Mouse (Mus musculus) hindbrain, embryonic 14.5 days (tissue): ENCODE data around the gene Ccdc134. TPM values are rescaled to one million over a fixed set of nuclear protein-coding genes. Genes with fewer than 3 reads are reported as not detected.

Experiments used
- ATAC-seq: fragments of 200-750 bp; cut with Nextera tagmentation; 2 replicates; pipeline ENCODE4 v1.8.0; 2017; ENCODE audit warnings: moderate number of reproducible peaks, mild to moderate bottlenecking, moderate TSS enrichment, moderate library complexity; ENCODE audit not compliant: low FRiP score
- DNase-seq: peaks from one replicate; pipeline ENCODE4 v3.0.0-alpha.2; 2015; ENCODE audit warnings: low spot score
- H3K27ac ChIP-seq: fragments of 300-500 bp; sonication (generic); 2 replicates; pipeline ENCODE4 v1.5.1; 2014; ENCODE audit warnings: mild to moderate bottlenecking, moderate library complexity
- H3K27me3 ChIP-seq: fragments of 300-500 bp; sonication (generic); 2 replicates; pipeline ENCODE4 v1.6.1; 2014; ENCODE audit warnings: mild to moderate bottlenecking, low read length, mixed read lengths; ENCODE audit not compliant: control insufficient read depth, insufficient read depth
- H3K36me3 ChIP-seq: fragments of 300-500 bp; sonication (generic); replicated peaks from 2 replicates; pipeline ENCODE4 v1.6.1; 2014; ENCODE audit not compliant: control insufficient read depth, insufficient read depth
- H3K4me1 ChIP-seq: fragments of 300-500 bp; sonication (generic); replicated peaks from 2 replicates; pipeline ENCODE4 v1.6.1; 2014; ENCODE audit warnings: antibody characterized with exemption, low read length, mixed read lengths; ENCODE audit not compliant: control insufficient read depth, insufficient read depth
- H3K4me2 ChIP-seq: fragments of 300-500 bp; sonication (generic); replicated peaks from 2 replicates; pipeline ENCODE4 v1.6.1; 2014; ENCODE audit warnings: mild to moderate bottlenecking, moderate library complexity
- H3K4me3 ChIP-seq: fragments of 300-500 bp; sonication (generic); replicated peaks from 2 replicates; pipeline ENCODE4 v1.5.1; 2014; ENCODE audit warnings: mild to moderate bottlenecking, low read length
- H3K9ac ChIP-seq: fragments of 300-500 bp; sonication (generic); 2 replicates; pipeline ENCODE4 v1.6.1; 2014
- H3K9me3 ChIP-seq: fragments of 300-500 bp; sonication (generic); 2 replicates; pipeline ENCODE4 v1.6.1; 2016; ENCODE audit warnings: low read length; ENCODE audit not compliant: control insufficient read depth
- WGBS: fragments of 180-500 bp; shearing (Covaris S2); extraction: QIAGEN DNeasy Blood & Tissue Kit; methylation state at CpG from one replicate; pipeline ENCODE4 v1.1.7; 2014; 5-methylcytosine and 5-hydroxymethylcytosine counted together
- polyA plus RNA-seq: library from polyadenylated mRNA; unstranded; fragments of >200 nt; fragmentation: Nextera tagmentation; extraction: Ambion mirVana; gene quantifications from 2 replicates; pipeline ENCODE4 v1.2.1, GENCODE M21; 2014

Gene Ccdc134
- polyA plus RNA-seq: 12.9 and 13.8 TPM in 2 replicates

DNA sequence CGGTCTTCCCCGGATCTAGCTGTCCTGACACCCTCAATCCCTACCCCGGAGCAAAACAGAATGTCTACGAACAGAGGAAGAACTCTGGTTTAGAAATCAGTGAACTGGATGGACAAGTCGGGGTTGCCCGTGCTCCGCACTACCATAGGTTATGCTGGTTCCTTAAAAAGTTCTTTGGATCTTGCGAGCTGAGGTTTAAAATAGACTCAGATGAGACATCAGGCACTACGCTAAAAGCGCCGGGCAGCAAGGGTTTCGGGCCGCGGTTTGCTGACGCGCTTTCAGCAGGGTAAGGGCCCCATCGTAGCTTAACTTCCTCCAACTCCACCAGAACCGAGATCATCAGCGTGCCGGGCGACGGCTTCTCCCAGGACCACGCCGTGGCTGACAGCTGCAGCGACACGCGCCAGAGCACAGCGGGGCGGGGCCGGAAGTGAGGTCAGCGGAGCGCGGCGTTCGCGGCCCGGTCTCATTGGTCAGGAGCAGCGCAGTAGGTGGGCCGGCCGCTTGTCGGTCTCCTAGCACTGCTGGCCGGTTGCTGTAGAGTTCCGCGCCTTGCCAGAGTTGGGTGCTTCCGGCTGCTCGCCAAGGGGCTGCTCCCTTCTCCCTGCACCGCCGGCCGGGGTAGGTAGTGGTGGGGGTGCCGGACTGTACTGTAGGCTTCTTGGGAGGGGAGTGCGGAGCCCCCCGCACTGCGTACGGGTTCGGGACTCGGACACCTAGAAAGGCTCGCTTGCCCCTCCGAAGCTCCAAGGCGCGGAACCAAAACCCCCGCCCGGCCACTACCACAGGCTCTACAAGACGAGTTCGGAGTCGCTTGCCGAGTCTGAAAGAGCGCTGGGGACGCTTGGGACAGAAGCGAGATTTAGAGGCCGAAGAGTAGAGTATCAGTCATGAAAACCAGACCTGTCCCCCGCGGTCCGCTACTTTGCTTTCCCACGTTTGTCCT is at the start of gene Ccdc134:
Ccdc134 (plus strand) TSS at position 497 of the 949 bp plus-strand sequence.
- H3K27me3 ChIP-seq: no peaks in the 10 kb centered on the region

GRCm38 (mm10) chr15:82079883-82080282 is 47.8 kb upstream of the Ccdc134 start:
- H3K4me2 ChIP-seq: no peak overlapping the region
- no peaks in the 10 kb centered on the region for H3K9me3 ChIP-seq
- H3K27ac ChIP-seq: no peak overlapping the region
- ATAC-seq (no peak), DNase-seq (no peak)
- no peak overlapping the region for H3K9ac ChIP-seq
- no peaks in the 10 kb centered on the region for H3K27me3 ChIP-seq
- H3K4me3 ChIP-seq: no peak overlapping the region
- H3K4me1 ChIP-seq: no peaks in the 10 kb centered on the region
- 73% methylated on average over 10 of the region's 10 CpGs for WGBS
- no peaks in the 10 kb centered on the region for H3K36me3 ChIP-seq

More for the DNA sequence above, at the start of gene Ccdc134:
- DNase-seq (peak; percentile 98), ATAC-seq (peak; percentile 98)
- H3K9me3 ChIP-seq: no peaks in the 10 kb centered on the region
- peaks cover 3% of the 10 kb centered on the region; the same call in 1 of the 2 replicates for H3K36me3 ChIP-seq
- peak within 1 kb of the TSS; percentile 95 for H3K4me2 ChIP-seq
- peak within 1 kb of the TSS; percentile 73 for H3K27ac ChIP-seq
- WGBS: 1% methylated on average over 74 of the region's 74 CpGs
- peak within 1 kb of the TSS; percentile 76 for H3K9ac ChIP-seq
- peak within 1 kb of the TSS; percentile 86 for H3K4me3 ChIP-seq
- H3K4me1 ChIP-seq: peaks cover 13% of the 10 kb centered on the region

DNA sequence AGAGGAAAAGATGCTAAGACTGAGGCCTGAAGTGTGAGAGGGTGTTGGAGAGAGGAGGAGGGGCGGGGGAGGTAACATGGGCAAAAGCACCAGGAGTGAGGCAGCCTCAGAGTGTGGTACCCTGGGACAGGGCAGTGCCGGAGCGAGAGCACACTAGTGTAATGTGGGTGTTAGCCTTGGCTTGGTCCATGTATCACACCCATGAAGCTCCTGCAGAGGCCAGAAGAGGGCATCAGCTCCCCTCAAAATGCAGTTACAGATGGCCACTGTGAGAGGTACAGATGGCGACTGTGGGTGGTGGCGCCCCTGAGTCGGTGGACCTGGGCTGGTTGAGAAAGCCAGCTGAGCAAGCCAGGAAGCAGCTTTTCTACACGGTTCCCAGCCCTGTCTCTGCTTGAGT is 46.6 kb upstream of the Ccdc134 start:
- H3K4me2 ChIP-seq: no peak overlapping the region
- H3K9me3 ChIP-seq: no peaks in the 10 kb centered on the region
- DNase-seq: no peak
- H3K9ac ChIP-seq: no peak overlapping the region
- H3K36me3 ChIP-seq: no peaks in the 10 kb centered on the region
- no peak overlapping the region for H3K4me3 ChIP-seq
- 34% methylated on average over 7 of the region's 7 CpGs for WGBS
- ATAC-seq: 0 out of 2 replicates have a peak, but pooled peaks have one; percentile 24
- H3K27me3 ChIP-seq: no peaks in the 10 kb centered on the region
- H3K4me1 ChIP-seq: no peaks in the 10 kb centered on the region
- H3K27ac ChIP-seq: no peak overlapping the region

DNA sequence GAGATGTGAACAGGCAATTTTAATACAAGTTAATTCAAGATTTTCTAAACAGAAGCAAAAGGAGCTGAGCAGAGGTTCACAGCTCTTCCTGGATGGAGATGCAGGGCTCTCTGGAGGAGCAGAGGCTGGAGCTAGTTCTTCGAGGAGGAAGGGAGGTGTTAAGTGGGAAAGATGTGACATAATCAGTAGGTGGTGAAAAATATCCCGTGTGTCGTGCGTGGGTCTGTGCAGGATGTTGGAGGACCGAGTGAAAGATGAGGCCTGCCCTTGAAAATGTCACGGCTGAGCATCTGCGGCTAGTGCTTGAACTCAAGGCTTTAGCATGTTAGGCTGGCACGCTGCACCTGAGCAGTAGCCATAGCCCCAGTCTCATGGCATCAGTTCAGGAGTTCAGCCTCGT is 42.1 kb upstream of the Ccdc134 start:
- no peak overlapping the region for H3K27ac ChIP-seq
- no peak overlapping the region for H3K9ac ChIP-seq
- H3K27me3 ChIP-seq: no peaks in the 10 kb centered on the region
- no peak overlapping the region for H3K4me2 ChIP-seq
- WGBS: 85% methylated on average over 9 of the region's 9 CpGs
- no peak for ATAC-seq
- no peak for DNase-seq
- H3K9me3 ChIP-seq: no peaks in the 10 kb centered on the region
- no peaks in the 10 kb centered on the region for H3K36me3 ChIP-seq
- no peak overlapping the region for H3K4me3 ChIP-seq
- H3K4me1 ChIP-seq: no peaks in the 10 kb centered on the region

DNA sequence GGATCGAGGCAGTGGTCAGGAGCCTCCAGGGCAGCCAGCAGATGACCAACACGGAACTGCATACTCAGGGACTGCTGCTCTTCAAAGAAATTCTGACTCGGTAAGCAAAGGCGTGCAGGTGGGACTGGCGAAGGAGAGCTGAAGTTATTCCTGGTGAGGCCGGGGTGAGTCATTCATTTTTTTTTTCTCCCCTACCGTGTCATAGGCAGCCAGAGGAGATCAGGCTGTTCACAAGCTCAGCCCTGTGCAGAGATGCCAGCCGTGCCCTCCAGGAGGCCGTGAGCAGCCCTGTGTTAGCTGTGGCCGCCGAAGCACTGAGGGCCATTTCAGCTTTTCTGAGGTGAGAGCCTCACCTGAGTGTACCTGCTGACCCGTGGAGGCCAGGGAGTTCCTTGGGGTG is 41.6 kb upstream of the Ccdc134 start:
- no peak overlapping the region for H3K9ac ChIP-seq
- no peak overlapping the region for H3K4me2 ChIP-seq
- no peak overlapping the region for H3K27ac ChIP-seq
- H3K4me1 ChIP-seq: no peaks in the 10 kb centered on the region
- H3K9me3 ChIP-seq: no peaks in the 10 kb centered on the region
- ATAC-seq (no peak), DNase-seq (no peak)
- 81% methylated on average over 12 of the region's 12 CpGs for WGBS
- H3K4me3 ChIP-seq: no peak overlapping the region
- H3K27me3 ChIP-seq: no peaks in the 10 kb centered on the region
- H3K36me3 ChIP-seq: no peaks in the 10 kb centered on the region

DNA sequence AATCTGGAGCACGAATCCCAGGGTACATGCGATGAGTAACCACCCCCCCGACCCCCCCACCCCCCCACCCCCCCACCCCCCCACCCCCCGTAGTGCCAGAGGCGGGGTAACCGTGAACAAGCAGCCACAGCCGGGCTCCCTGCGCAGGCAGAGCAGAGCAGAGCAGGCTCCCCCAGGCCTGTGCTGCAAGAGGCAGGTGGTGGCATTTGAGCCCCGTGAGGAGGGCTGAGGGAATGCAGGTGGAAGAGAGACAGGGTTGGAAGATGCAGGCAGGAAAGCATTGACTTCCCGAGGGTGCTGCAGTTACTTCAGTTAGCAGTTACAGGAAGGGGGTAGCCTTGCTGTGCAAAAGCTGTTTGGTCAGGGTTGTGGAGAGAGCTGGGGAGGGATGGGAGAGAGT is 40.5 kb upstream of the Ccdc134 start:
- H3K4me3 ChIP-seq: no peak overlapping the region
- no peaks in the 10 kb centered on the region for H3K27me3 ChIP-seq
- 12% methylated on average over 10 of the region's 10 CpGs for WGBS
- ATAC-seq (no peak), DNase-seq (no peak)
- H3K9me3 ChIP-seq: no peaks in the 10 kb centered on the region
- H3K4me2 ChIP-seq: no peak overlapping the region
- no peaks in the 10 kb centered on the region for H3K36me3 ChIP-seq
- no peak overlapping the region for H3K27ac ChIP-seq
- H3K4me1 ChIP-seq: no peaks in the 10 kb centered on the region
- H3K9ac ChIP-seq: no peak overlapping the region

DNA sequence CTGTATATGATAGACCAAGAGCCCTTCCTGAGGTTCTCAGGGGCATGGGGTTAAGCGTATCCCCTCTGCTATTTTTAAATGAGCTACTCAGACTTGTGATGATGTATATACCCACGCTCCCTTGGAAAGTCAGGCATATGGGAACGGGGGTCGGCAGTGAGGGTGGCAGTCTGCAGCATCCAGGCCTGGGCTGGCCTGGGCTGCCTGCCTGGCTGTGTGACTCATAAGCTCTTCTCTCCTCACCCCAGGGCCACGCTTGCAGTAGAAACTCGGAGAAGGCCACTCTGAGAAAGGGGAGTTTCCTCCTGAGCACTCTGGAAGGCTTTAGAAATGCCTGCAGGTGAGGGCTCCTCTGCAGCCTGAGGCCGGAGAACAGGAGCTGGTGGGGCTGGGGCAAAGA is 36.7 kb upstream of the Ccdc134 start:
- 86% methylated on average over 7 of the region's 7 CpGs for WGBS
- H3K9ac ChIP-seq: no peak overlapping the region
- no peak overlapping the region for H3K4me3 ChIP-seq
- no peaks in the 10 kb centered on the region for H3K4me1 ChIP-seq
- no peaks in the 10 kb centered on the region for H3K36me3 ChIP-seq
- no peak overlapping the region for H3K27ac ChIP-seq
- no peaks in the 10 kb centered on the region for H3K27me3 ChIP-seq
- no peak overlapping the region for H3K4me2 ChIP-seq
- H3K9me3 ChIP-seq: no peaks in the 10 kb centered on the region
- no peak for DNase-seq
- ATAC-seq: no peak

GRCm38 (mm10) chr15:82106953-82107555 is 20.7 kb upstream of the Ccdc134 start:
- DNase-seq: no peak
- Histone ChIP-seq H3K4me2 (no peak overlapping the region), H3K27me3 (no peaks in the 10 kb centered on the region; the same call in 1 of the 2 replicates), H3K9ac (no peak overlapping the region), H3K4me1 (no peaks in the 10 kb centered on the region), H3K4me3 (no peak overlapping the region), H3K27ac (no peak overlapping the region), H3K36me3 (no peaks in the 10 kb centered on the region), H3K9me3 (no peaks in the 10 kb centered on the region)
- WGBS: 17% methylated on average over 8 of the region's 8 CpGs
- no peak for ATAC-seq

DNA sequence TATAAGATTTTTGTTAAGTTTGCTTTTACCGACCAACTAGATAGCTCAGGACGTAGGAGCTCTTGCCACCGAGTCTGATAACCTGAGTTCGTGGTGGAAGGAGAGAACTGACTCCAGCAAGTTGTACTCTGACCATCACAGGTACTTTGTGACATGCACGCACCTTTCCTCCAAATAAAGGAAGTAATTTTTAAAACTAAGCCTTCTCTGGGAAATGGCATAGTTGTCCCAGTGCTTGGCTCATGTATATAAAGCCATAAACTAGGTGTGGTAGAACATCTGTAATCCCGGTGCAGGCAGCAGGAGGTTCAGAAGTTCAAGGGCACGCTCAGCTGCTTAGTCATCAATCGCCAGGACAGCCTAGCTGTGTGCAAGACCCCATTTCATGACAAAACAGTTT is 7.2 kb upstream of the Ccdc134 start:
- Histone ChIP-seq H3K27ac (no peak overlapping the region), H3K27me3 (no peaks in the 10 kb centered on the region), H3K4me3 (no peak overlapping the region), H3K9ac (no peak overlapping the region), H3K9me3 (no peaks in the 10 kb centered on the region), H3K36me3 (no peaks in the 10 kb centered on the region), H3K4me2 (no peak overlapping the region), H3K4me1 (no peaks in the 10 kb centered on the region)
- ATAC-seq: no peak
- DNase-seq: no peak
- 92% methylated on average over 8 of the region's 8 CpGs for WGBS
